Mouse (Mus musculus) lung, adult 2 months (tissue): ENCODE measurements at regions not wholly inside any gene's neighbourhood (a gene's known extent, or its start where the extent isn't known, plus 50 kb on each side); places are given as distances from the start of the nearest gene placed in this dataset.

Experiments used
- DNase-seq: peaks from one replicate; pipeline ENCODE4 v3.0.0; 2022
- H3K4me1 ChIP-seq: fragments of 200-500 bp; 2 replicates; pipeline ENCODE4 v1.6.1; 2011; ENCODE audit warnings: low read length; ENCODE audit not compliant: control insufficient read depth, insufficient read depth
- H3K4me3 ChIP-seq: fragments of 200-500 bp; replicated peaks from 2 replicates; pipeline ENCODE3; 2011; ENCODE audit warnings: low read depth, mild to moderate bottlenecking, control low read depth, low read length; ENCODE audit errors: extremely low read depth
- CTCF ChIP-seq: fragments of 200-500 bp; IDR thresholded peaks from 2 replicates; pipeline ENCODE4 v1.5.1; 2011; ENCODE audit warnings: mild to moderate bottlenecking, low read length, control low read depth; ENCODE audit not compliant: insufficient read depth
- POLR2A ChIP-seq: fragments of 200-500 bp; IDR thresholded peaks from 2 replicates; pipeline ENCODE4 v1.6.1; 2011; ENCODE audit warnings: low read depth, mild to moderate bottlenecking, control low read depth, low read length, borderline replicate concordance; ENCODE audit errors: extremely low read depth
- WGBS: fragments of 180-500 bp; shearing (Covaris S2); methylation state at CpG from one replicate; pipeline ENCODE4 v1.1.7; 2018; 5-methylcytosine and 5-hydroxymethylcytosine counted together

GRCm38 (mm10) chr7:115062817-115063216 is 319.3 kb downstream of the Insc start:
- Histone ChIP-seq H3K4me3 (no peak overlapping the region), H3K4me1 (no peaks in the 10 kb centered on the region)
- DNase-seq: no peak
- 24% methylated on average over 3 of the region's 3 CpGs for WGBS
- TF ChIP-seq CTCF (no peak), POLR2A (no peak)

- no peaks in the 10 kb centered on the region for H3K4me1 ChIP-seq
- no peak for DNase-seq
- WGBS: 88% methylated on average over 2 of the region's 2 CpGs
- H3K4me3 ChIP-seq: no peak overlapping the region
- no peak for TF ChIP-seq POLR2A
- no peak for TF ChIP-seq CTCF
These were observed 324.1 kb downstream of the Insc start for GRCm38 (mm10) chr7:115067641-115068040.

DNA sequence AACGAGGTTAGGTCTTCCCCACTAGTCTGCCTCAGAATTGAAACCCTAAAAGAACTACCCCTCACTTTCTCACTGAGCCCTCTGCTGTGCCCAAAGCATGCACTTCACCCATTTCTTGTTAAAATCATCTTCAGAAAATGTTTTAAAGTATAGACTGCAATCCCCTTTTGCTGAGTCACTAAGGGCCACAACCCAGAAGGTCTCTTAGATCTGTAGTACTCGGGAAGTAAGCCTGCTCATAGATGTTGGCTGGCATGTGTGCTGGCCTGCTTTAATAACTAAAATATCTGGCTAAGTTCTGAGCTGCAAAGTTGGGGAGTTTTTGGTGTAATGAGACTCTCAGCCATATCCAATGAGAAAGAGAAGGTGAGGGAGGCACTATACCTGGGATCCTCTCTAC is 329.9 kb downstream of the Insc start:
- WGBS: 64% methylated on average over 2 of the region's 2 CpGs
- TF ChIP-seq POLR2A (no peak), CTCF (no peak)
- Histone ChIP-seq H3K4me1 (no peaks in the 10 kb centered on the region), H3K4me3 (no peak overlapping the region)
- DNase-seq: no peak

DNA sequence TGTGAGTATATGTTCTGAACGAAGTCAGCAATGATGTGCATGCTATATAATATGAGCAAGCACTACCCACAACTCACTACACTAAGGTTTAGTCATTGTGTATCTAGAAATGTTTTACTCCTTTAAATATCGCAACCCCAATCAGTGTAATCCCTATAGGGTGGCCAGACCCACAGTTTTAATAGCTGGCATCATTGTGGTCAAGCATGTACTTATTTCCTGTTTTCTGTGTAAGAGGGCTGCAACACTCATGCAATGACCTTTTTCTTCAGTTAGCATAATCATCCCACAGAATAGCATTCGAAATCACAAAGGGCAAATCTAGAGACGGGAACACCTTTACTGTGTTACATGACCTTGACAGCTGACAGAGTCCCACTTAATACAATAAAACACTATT is 333.3 kb downstream of the Insc start:
- DNase-seq: no peak
- no peaks in the 10 kb centered on the region for H3K4me1 ChIP-seq
- no peak overlapping the region for H3K4me3 ChIP-seq
- TF ChIP-seq POLR2A (no peak), CTCF (no peak)
- WGBS: 87% methylated on average over 4 of the region's 4 CpGs

DNA sequence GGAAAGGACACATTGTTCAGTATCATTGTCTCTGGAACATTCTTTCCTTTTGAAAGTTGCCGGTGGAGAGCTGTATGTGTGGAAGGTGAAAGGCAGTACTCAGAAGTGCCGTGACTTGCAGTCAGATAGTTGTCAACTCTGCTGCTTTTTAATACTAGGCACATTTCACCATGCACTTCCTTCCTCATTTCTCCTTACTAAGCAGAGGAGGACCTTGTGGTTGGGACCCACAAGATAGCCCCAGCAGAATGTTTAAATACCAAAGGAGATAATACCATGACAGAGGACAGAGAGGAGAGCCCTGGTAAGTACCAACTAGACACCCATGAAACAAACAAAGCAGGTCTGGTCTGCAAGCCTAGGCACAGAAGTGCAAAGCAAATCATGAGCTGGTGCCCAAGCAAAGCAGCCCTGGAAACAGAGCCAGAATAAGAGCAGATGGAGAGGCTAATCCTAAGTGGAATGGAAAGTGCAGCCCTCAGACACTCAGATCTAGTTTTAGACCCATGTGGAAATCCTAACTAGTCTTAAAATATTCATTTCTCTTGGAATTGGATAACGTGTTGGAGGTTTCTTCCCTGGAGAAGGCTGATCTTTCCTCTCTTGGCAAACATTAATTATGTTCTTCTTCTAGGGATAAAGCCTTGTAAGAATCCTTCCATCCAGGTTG is 341.4 kb downstream of the Insc start:
- WGBS: 69% methylated on average over 3 of the region's 3 CpGs
- H3K4me1 ChIP-seq: no peaks in the 10 kb centered on the region
- no peak for DNase-seq
- no peak overlapping the region for H3K4me3 ChIP-seq
- TF ChIP-seq CTCF (no peak), POLR2A (no peak)

- TF ChIP-seq CTCF (no peak), POLR2A (no peak)
- WGBS: 52% methylated on average over 4 of the region's 4 CpGs
- Histone ChIP-seq H3K4me1 (no peaks in the 10 kb centered on the region), H3K4me3 (no peak overlapping the region)
- no peak for DNase-seq
These were observed 343.3 kb downstream of the Insc start for GRCm38 (mm10) chr7:115086542-115087448.

GRCm38 (mm10) chr7:115092481-115093050 is 349.1 kb downstream of the Insc start:
- Histone ChIP-seq H3K4me3 (no peak overlapping the region), H3K4me1 (no peaks in the 10 kb centered on the region)
- TF ChIP-seq POLR2A (no peak), CTCF (no peak)
- no peak for DNase-seq
- WGBS: 63% methylated on average over 3 of the region's 3 CpGs

GRCm38 (mm10) chr7:115106041-115106440 is 362.5 kb downstream of the Insc start:
- Histone ChIP-seq H3K4me1 (no peaks in the 10 kb centered on the region), H3K4me3 (no peak overlapping the region)
- no peak for TF ChIP-seq CTCF
- no peak for TF ChIP-seq POLR2A
- 52% methylated on average over 2 of the region's 2 CpGs for WGBS
- DNase-seq: no peak

DNA sequence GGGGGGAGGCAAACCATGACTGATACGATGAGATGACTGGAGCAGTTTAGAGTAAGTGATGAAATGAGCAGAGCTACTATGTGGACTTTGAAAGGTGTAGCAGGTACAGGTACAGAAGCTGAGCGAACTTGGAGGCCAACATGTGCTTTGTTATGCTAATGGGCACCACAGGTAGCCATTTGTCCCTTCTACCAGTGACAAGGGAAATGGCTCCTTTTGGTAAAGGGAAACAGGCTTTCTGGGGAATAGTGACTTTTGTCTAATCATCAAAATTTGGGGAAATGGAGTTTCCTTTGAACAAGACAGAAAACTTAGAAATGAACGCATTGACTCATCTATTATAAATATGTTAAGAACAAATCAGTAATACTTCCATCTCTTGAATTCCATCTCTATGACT is 368.8 kb downstream of the Insc start:
- DNase-seq: no peak
- WGBS: 70% methylated on average over 3 of the region's 3 CpGs
- Histone ChIP-seq H3K4me3 (no peak overlapping the region), H3K4me1 (no peaks in the 10 kb centered on the region)
- TF ChIP-seq POLR2A (no peak), CTCF (no peak)
